1 mouse cellular context compared by ENCODE assay signal in genomic region chr3:140061769-140062381, GRCm38 (mm10).
TF ChIP-seq lines count a peak whose summit lies in the region.

No protein-coding gene starts in this region.

TF ChIP-seq in CH12.LX, 34 proteins besides CTCF, POLR2A, EP300 and RAD21 (continued from another document):
- TF ChIP-seq CHD2 (IDR thresholded peaks at IDR 0.05; ENCODE audit: low read length) (peak; percentile 77; the same call in 1 of the 2 replicates), MAFK (IDR thresholded peaks at IDR 0.05; ENCODE audit: insufficient replicate concordance, low read length) (no peak), ZC3H11A (IDR thresholded peaks at IDR 0.05; ENCODE audit: low read depth, low read length) (no peak), ELF1 (IDR thresholded peaks at IDR 0.05; ENCODE audit: low read depth, low read length) (peak; percentile 43; the same call in 1 of the 2 replicates), ZMIZ1 (IDR thresholded peaks at IDR 0.05; ENCODE audit: low read depth, low read length) (peak; percentile 67; the same call in 1 of the 2 replicates), TCF12 (IDR thresholded peaks at IDR 0.05; ENCODE audit: low read depth, low read length) (peak; percentile 94), RCOR1 (conservative IDR thresholded peaks at IDR 0.05; ENCODE audit: low read depth, low read length) (no peak; the same call in 1 of the 2 replicates), MEF2A (IDR thresholded peaks at IDR 0.05; ENCODE audit: borderline replicate concordance, low read depth, low read length) (peak; percentile 88), POLR2AphosphoS2 (IDR thresholded peaks at IDR 0.05; ENCODE audit: low read depth, low read length) (peak; percentile 56; the same call in 1 of the 2 replicates), E2F4 (IDR thresholded peaks at IDR 0.05; ENCODE audit: insufficient replicate concordance, low read depth, low read length) (no peak), PAX5 (IDR thresholded peaks at IDR 0.05; ENCODE audit: low read length) (no peak), NELFE (IDR thresholded peaks at IDR 0.05; ENCODE audit: low read depth, low read length) (no peak), JUND (conservative IDR thresholded peaks at IDR 0.05; ENCODE audit: low read depth, low read length) (0 out of 2 replicates have a peak, but pooled peaks have one; percentile 36), USF1 (IDR thresholded peaks at IDR 0.05; ENCODE audit: low read depth, low read length) (no peak), USF2 (conservative IDR thresholded peaks at IDR 0.05; ENCODE audit: low read depth, low read length) (no peak), GABPA (IDR thresholded peaks at IDR 0.05; ENCODE audit: insufficient replicate concordance, low read depth, low read length) (no peak), TBP (conservative IDR thresholded peaks at IDR 0.05; ENCODE audit: low read depth, low read length) (no peak), CHD1 (IDR thresholded peaks at IDR 0.05; ENCODE audit: low read depth, low read length) (peak; percentile 82; the same call in 1 of the 2 replicates), IRF4 (IDR thresholded peaks at IDR 0.05; ENCODE audit: low read depth, low read length) (peak; percentile 70), SMC3 (IDR thresholded peaks at IDR 0.05; ENCODE audit: low read depth, low read length) (no peak), ZNF384 (IDR thresholded peaks at IDR 0.05; ENCODE audit: low read depth, low read length) (no peak), ETS1 (conservative IDR thresholded peaks at IDR 0.05; ENCODE audit: low read depth, low read length) (peak; percentile 90)
